Mouse (Mus musculus): ENCODE data around the gene Msx2.

DNA sequence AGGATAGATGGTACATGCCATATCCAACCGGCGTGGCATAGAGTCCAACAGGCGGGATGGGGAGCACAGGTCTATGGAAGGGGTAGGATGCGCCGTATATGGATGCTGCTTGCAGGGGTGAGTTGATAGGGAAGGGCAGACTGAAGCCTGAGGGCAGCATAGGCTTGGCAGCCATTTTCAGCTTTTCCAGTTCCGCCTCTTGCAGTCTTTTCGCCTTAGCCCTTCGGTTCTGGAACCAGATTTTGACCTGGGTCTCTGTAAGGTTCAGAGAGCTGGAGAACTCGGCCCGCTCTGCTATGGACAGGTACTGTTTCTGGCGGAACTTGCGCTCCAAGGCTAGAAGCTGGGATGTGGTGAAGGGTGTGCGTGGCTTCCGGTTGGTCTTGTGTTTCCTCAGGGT is 4.7 kb downstream of the Msx2 start:
- TF ChIP-seq POLR2A (IDR thresholded peaks at IDR 0.05; ENCODE audit: low read depth, low read length) (no peak), CTCF (IDR thresholded peaks at IDR 0.05; ENCODE audit: extremely low read depth, insufficient read depth, insufficient read length, insufficient replicate concordance) (no peak)
